ENCODE assay signal across 8 mouse cellular contexts in the genomic region with DNA sequence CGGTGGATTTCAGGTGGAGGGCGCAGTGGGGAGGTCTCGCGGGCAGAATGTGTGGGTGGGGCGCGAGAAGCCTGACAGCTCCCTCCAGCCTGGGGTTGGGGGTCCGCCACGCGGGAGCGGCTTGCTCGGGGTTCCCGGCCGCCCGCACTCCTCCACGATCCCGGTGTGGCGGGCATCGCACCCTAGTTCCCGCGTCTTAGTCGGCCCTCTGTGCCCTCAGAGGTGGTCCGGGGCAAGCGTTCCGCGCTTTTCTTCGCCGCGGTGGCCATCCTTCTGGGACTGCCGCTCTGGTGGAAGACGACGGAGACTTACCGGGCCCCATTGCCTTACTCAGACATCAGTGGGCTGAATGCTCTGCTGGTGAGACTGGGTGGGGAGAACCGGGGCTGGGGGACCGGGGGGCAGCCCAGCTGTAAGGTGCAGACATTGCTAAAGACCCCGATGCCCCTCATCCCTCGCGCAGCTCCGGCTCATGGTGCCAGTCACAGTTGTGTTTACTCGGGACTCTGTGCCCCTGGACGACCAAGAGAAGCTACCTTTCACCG. TPM values are rescaled to one million over a fixed set of nuclear protein-coding genes. Genes with fewer than 3 reads are reported as not detected.
A peak's percentile ranks its signal among the peaks of the same experiment; 100 is the strongest.
DNase-seq lines count a peak whose midpoint lies in the region; ATAC-seq and TF ChIP-seq lines count a peak whose summit lies in the region.

No protein-coding gene starts in this region.

- H3K4me1 ChIP-seq in kidney, adult 2 months (ENCODE audit: control insufficient read depth, insufficient read depth, low read length): 0 out of 2 replicates have a peak, but pooled peaks cover 4% of the 10 kb centered on the region
- H3K4me1 ChIP-seq in bone marrow, adult 2 months (ENCODE audit: control insufficient read depth, insufficient read depth, low read length): no peaks in the 10 kb centered on the region; the same call in 1 of the 2 replicates
- 0 out of 2 replicates have a peak, but pooled peaks cover 3% of the 10 kb centered on the region for H3K4me1 ChIP-seq in hindbrain, embryonic 11.5 days (replicated peaks; ENCODE audit: control insufficient read depth, insufficient read depth, low read length)
- peaks cover 6% of the 10 kb centered on the region for H3K4me1 ChIP-seq in midbrain, embryonic 11.5 days (ENCODE audit: control insufficient read depth, insufficient read depth, low read length)

- H3K4me3 ChIP-seq in kidney, adult 2 months (ENCODE audit: insufficient read depth, low read depth, low read length): peak overlapping the region; percentile 83
- H3K4me3 ChIP-seq in bone marrow, adult 2 months (replicated peaks; ENCODE audit: control insufficient read depth, low read depth, low read length): peak overlapping the region; percentile 95
- peak overlapping the region; percentile 64 for H3K4me3 ChIP-seq in hindbrain, embryonic 11.5 days (ENCODE audit: low read depth, low read length)
- H3K4me3 ChIP-seq in midbrain, embryonic 11.5 days (ENCODE audit: low read depth, low read length): peak overlapping the region; percentile 91

- TF ChIP-seq POLR2A in kidney, adult 2 months (IDR thresholded peaks at IDR 0.05; ENCODE audit: low read depth, low read length): no peak
- no peak for TF ChIP-seq POLR2A in bone marrow, adult 2 months (IDR thresholded peaks at IDR 0.05; ENCODE audit: borderline replicate concordance, control insufficient read depth, low read depth, low read length)

- no peaks in the 10 kb centered on the region for H3K36me3 ChIP-seq in kidney, adult 2 months (ENCODE audit: control insufficient read depth, insufficient read depth, low read length)
- H3K36me3 ChIP-seq in hindbrain, embryonic 11.5 days (ENCODE audit: control insufficient read depth, insufficient read depth, low read length): no peaks in the 10 kb centered on the region; the same call in 1 of the 2 replicates
- no peaks in the 10 kb centered on the region for H3K36me3 ChIP-seq in midbrain, embryonic 11.5 days (ENCODE audit: control insufficient read depth, insufficient read depth, low read length)

- no peak for TF ChIP-seq CTCF in kidney, adult 2 months (conservative IDR thresholded peaks at IDR 0.05; ENCODE audit: insufficient read depth, insufficient read length, low read depth, low read length)
- TF ChIP-seq CTCF in bone marrow, adult 2 months (IDR thresholded peaks at IDR 0.05; ENCODE audit: control insufficient read depth, insufficient read depth, low read length): no peak

- peak; percentile 76 for ATAC-seq in hindbrain, embryonic 11.5 days (ENCODE audit: low FRiP score)
- peak; percentile 65; the same call in 1 of the 2 replicates for ATAC-seq in midbrain, embryonic 11.5 days (ENCODE audit: low FRiP score)

- H3K4me2 ChIP-seq in hindbrain, embryonic 11.5 days (replicated peaks; ENCODE audit: low read depth, low read length): peak overlapping the region; percentile 77
- H3K4me2 ChIP-seq in midbrain, embryonic 11.5 days: peak overlapping the region; percentile 98

- H3K27ac ChIP-seq in kidney, adult 2 months (ENCODE audit: insufficient read depth, low read depth, low read length): no peak overlapping the region
- H3K27ac ChIP-seq in bone marrow, adult 2 months (ENCODE audit: control insufficient read depth, insufficient read depth, low read depth, low read length, poor library complexity): peak overlapping the region; percentile 37
- no peak overlapping the region for H3K27ac ChIP-seq in hindbrain, embryonic 11.5 days (ENCODE audit: low read depth, low read length)
- no peak overlapping the region for H3K27ac ChIP-seq in midbrain, embryonic 11.5 days (ENCODE audit: low read depth, low read length)

- peak overlapping the region; percentile 82 for H3K9ac ChIP-seq in hindbrain, embryonic 11.5 days (ENCODE audit: low read depth, low read length)
- peak overlapping the region; percentile 88 for H3K9ac ChIP-seq in midbrain, embryonic 11.5 days (ENCODE audit: low read length)

- DNase-seq in kidney, adult 2 months: no peak
- DNase-seq in kidney, postnatal 36 days: no peak
- no peak for DNase-seq in hindbrain, embryonic 11.5 days (ENCODE audit: low spot score)
- peak; percentile 92 for DNase-seq in midbrain, embryonic 11.5 days (ENCODE audit: low spot score, missing footprints)
- DNase-seq in right cerebral cortex, adult 18-20 months: no peak
- DNase-seq in urinary bladder, postnatal 36 days (ENCODE audit: low spot score in 2 of 2): no peak
- DNase-seq in frontal cortex, postnatal 10 days (ENCODE audit: low spot score in 2 of 2): no peak

- no peaks in the 10 kb centered on the region for H3K27me3 ChIP-seq in kidney, adult 2 months (replicated peaks; ENCODE audit: control insufficient read depth, insufficient read depth, low read length)
- H3K27me3 ChIP-seq in hindbrain, embryonic 11.5 days (ENCODE audit: control insufficient read depth, insufficient read depth, low read length): no peaks in the 10 kb centered on the region
- H3K27me3 ChIP-seq in midbrain, embryonic 11.5 days (ENCODE audit: control insufficient read depth, insufficient read depth, low read length): no peaks in the 10 kb centered on the region

- WGBS in kidney, adult 2 months: 1% methylated on average over 41 of the region's 41 CpGs
- WGBS in bone marrow, adult 2 months: under 1% methylated on average over 41 of the region's 41 CpGs
- WGBS in hindbrain, embryonic 11.5 days: under 1% methylated on average over 41 of the region's 41 CpGs
- WGBS in midbrain, embryonic 11.5 days: under 1% methylated on average over 41 of the region's 41 CpGs

- no peaks in the 10 kb centered on the region for H3K9me3 ChIP-seq in hindbrain, embryonic 11.5 days (ENCODE audit: control insufficient read depth, low read length)
- no peaks in the 10 kb centered on the region for H3K9me3 ChIP-seq in midbrain, embryonic 11.5 days (ENCODE audit: control insufficient read depth, low read length)

RNA-seq across cellular contexts. Expression of gene Pigs, which starts 0.4 kb away (rescaled TPM):
- polyA plus RNA-seq in kidney, adult 2 months (2012; rRNA removed): 69.1 and 79.1 TPM in 2 replicates
- 7.3 and 16.7 TPM in 2 replicates for polyA plus RNA-seq in bone marrow, adult 2 months (2011; ENCODE audit: insufficient read depth, insufficient read length, low replicate concordance, missing spikeins)
- polyA plus RNA-seq in hindbrain, embryonic 11.5 days (2014; fragmentation: Nextera tagmentation; extraction: Ambion mirVana): 49.4 and 54.2 TPM in 2 replicates
- 50.9 and 56.3 TPM in 2 replicates for polyA plus RNA-seq in midbrain, embryonic 11.5 days (2014; fragmentation: Nextera tagmentation; extraction: Ambion mirVana)

RNA-seq across cellular contexts. Expression of gene Aldoc, which starts 5.8 kb away (rescaled TPM):
- 36.2 and 43.5 TPM in 2 replicates for polyA plus RNA-seq in kidney, adult 2 months (2012; rRNA removed)
- polyA plus RNA-seq in bone marrow, adult 2 months (2011; ENCODE audit: insufficient read depth, insufficient read length, low replicate concordance, missing spikeins): 2.9 and 8.4 TPM in 2 replicates
- 2.7 and 3.3 TPM in 2 replicates for polyA plus RNA-seq in hindbrain, embryonic 11.5 days (2014; fragmentation: Nextera tagmentation; extraction: Ambion mirVana)
- polyA plus RNA-seq in midbrain, embryonic 11.5 days (2014; fragmentation: Nextera tagmentation; extraction: Ambion mirVana): 1.0 and 1.3 TPM in 2 replicates

RNA-seq across cellular contexts. Expression of gene Unc119, which starts 14.7 kb away (rescaled TPM):
- polyA plus RNA-seq in kidney, adult 2 months (2012; rRNA removed): 20.3 and 20.8 TPM in 2 replicates
- polyA plus RNA-seq in bone marrow, adult 2 months (2011; ENCODE audit: insufficient read depth, insufficient read length, low replicate concordance, missing spikeins): 35.6 and 71.9 TPM in 2 replicates
- 66.2 and 73.1 TPM in 2 replicates for polyA plus RNA-seq in hindbrain, embryonic 11.5 days (2014; fragmentation: Nextera tagmentation; extraction: Ambion mirVana)
- polyA plus RNA-seq in midbrain, embryonic 11.5 days (2014; fragmentation: Nextera tagmentation; extraction: Ambion mirVana): 63.4 and 71.7 TPM in 2 replicates

RNA-seq across cellular contexts. Expression of gene Spag5, which starts 27.3 kb away (rescaled TPM):
- 13.2 and 15.0 TPM in 2 replicates for polyA plus RNA-seq in kidney, adult 2 months (2012; rRNA removed)
- polyA plus RNA-seq in bone marrow, adult 2 months (2011; ENCODE audit: insufficient read depth, insufficient read length, low replicate concordance, missing spikeins): 70.4 and 91.6 TPM in 2 replicates
- 48.3 and 52.2 TPM in 2 replicates for polyA plus RNA-seq in hindbrain, embryonic 11.5 days (2014; fragmentation: Nextera tagmentation; extraction: Ambion mirVana)
- 51.5 and 57.1 TPM in 2 replicates for polyA plus RNA-seq in midbrain, embryonic 11.5 days (2014; fragmentation: Nextera tagmentation; extraction: Ambion mirVana)

RNA-seq across cellular contexts. Expression of gene BC030499, which starts 37.9 kb away (rescaled TPM):
- polyA plus RNA-seq in kidney, adult 2 months (2012; rRNA removed): 0.15 and 0.19 TPM in 2 replicates
- polyA plus RNA-seq in bone marrow, adult 2 months (2011; ENCODE audit: insufficient read depth, insufficient read length, low replicate concordance, missing spikeins): 2.4 and 3.9 TPM in 2 replicates
- polyA plus RNA-seq in hindbrain, embryonic 11.5 days (2014; fragmentation: Nextera tagmentation; extraction: Ambion mirVana): 0.11 and 0.20 TPM in 2 replicates
- 0.27 and 0.37 TPM in 2 replicates for polyA plus RNA-seq in midbrain, embryonic 11.5 days (2014; fragmentation: Nextera tagmentation; extraction: Ambion mirVana)
